Mouse (Mus musculus) embryonic facial prominence, embryonic 11.5 days (tissue): ENCODE measurements around the gene Slc16a2. TPM values are rescaled to one million over a fixed set of nuclear protein-coding genes. Genes with fewer than 3 reads are reported as not detected.

Experiments used
- ATAC-seq: fragments of 200-750 bp; cut with Nextera tagmentation; replicated peaks from 2 replicates; pipeline ENCODE4 v1.8.0; 2017; ENCODE audit warnings: low read depth; ENCODE audit not compliant: insufficient number of reproducible peaks, low FRiP score, low TSS enrichment
- DNase-seq: peaks from one replicate; pipeline ENCODE4 v3.0.0-alpha.2; 2015; ENCODE audit warnings: low spot score
- H3K27ac ChIP-seq: fragments of 300-500 bp; sonication (generic); replicated peaks from 2 replicates; pipeline ENCODE4 v1.5.1; 2014; ENCODE audit warnings: mild to moderate bottlenecking, low read depth, low read length, control low read depth
- H3K27me3 ChIP-seq: fragments of 300-500 bp; sonication (generic); 2 replicates; pipeline ENCODE4 v1.6.1; 2014; ENCODE audit warnings: mild to moderate bottlenecking, low read length, moderate library complexity, mixed read lengths; ENCODE audit not compliant: control insufficient read depth, insufficient read depth
- H3K36me3 ChIP-seq: fragments of 300-500 bp; sonication (generic); replicated peaks from 2 replicates; pipeline ENCODE4 v1.6.1; 2014; ENCODE audit warnings: low read depth, mild to moderate bottlenecking, low read length, moderate library complexity, mixed read lengths; ENCODE audit not compliant: control insufficient read depth, insufficient read depth
- H3K4me1 ChIP-seq: fragments of 300-500 bp; sonication (generic); 2 replicates; pipeline ENCODE4 v1.6.1; 2014; ENCODE audit warnings: low read length, mixed read lengths; ENCODE audit not compliant: control insufficient read depth, insufficient read depth
- H3K4me2 ChIP-seq: fragments of 300-500 bp; sonication (generic); 2 replicates; pipeline ENCODE4 v1.6.1; 2014; ENCODE audit warnings: low read depth, mild to moderate bottlenecking, control low read depth, low read length, moderate library complexity
- H3K4me3 ChIP-seq: fragments of 300-500 bp; sonication (generic); 2 replicates; pipeline ENCODE4 v1.5.1; 2014; ENCODE audit warnings: low read depth, low read length, control low read depth
- H3K9ac ChIP-seq: fragments of 300-500 bp; sonication (generic); replicated peaks from 2 replicates; pipeline ENCODE4 v1.6.1; 2014; ENCODE audit warnings: mild to moderate bottlenecking, control low read depth, low read length
- H3K9me3 ChIP-seq: fragments of 300-500 bp; sonication (generic); replicated peaks from 2 replicates; pipeline ENCODE4 v1.6.1; 2016; ENCODE audit warnings: mild to moderate bottlenecking, low read length, inconsistent platforms, mixed read lengths; ENCODE audit not compliant: control insufficient read depth
- WGBS: fragments of 180-500 bp; shearing (Covaris S2); extraction: QIAGEN DNeasy Blood & Tissue Kit; methylation state at CpG from one replicate; pipeline ENCODE4 v1.1.7; 2014; 5-methylcytosine and 5-hydroxymethylcytosine counted together
- polyA plus RNA-seq: library from polyadenylated mRNA; unstranded; fragments of >200 nt; fragmentation: Nextera tagmentation; extraction: Ambion mirVana; gene quantifications from 2 replicates; pipeline ENCODE4 v1.2.1, GENCODE M21; 2014

Slc16a2 gene
- polyA plus RNA-seq, 1 experiment from 2014 or later, result 11.9 TPM

DNA sequence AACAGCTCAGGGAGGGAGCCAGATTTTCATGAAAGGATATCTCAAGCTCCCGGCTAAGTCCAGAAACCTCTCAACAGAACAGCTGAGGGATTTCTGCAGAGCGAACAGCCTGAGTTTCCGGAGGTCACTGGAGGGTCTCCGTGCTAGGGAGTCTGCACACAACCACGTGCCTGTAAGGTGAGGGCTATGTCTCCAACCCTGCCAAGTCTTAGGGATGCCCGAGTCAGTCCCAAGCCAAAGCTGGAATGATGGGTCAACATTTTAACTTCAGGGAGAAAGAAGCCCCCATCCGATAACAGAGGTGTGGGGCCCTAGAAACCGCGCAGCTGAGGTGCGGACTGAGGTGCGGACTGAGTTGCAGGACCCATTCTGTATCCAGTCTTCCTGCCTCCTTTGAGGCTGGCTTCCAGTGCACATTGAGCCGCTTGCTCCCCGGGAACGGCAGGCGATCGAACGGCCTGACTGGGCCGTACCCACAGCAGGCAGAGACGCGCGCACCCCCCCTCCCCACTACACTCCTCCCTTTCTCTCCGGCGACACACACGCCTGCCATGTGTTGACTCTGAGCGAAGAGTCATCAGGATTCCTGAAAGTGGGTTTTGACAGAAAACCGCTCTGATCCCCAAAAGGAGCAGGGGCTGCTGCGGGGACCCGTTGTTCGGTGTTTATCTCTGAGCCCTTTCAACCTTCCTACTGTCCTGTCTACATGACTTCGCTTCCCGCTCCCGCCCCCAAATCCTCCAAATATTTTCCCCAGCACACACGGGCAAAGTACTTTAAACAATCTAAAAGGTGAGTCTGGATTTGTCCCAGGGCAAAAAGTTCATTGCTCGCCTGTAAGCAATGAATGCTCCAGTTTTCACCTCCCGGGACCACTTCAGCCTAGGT lies 1.2 kb downstream of the Slc16a2 start:
- peaks cover 5% of the 10 kb centered on the region for H3K27me3 ChIP-seq
- no peak overlapping the region for H3K27ac ChIP-seq

GRCm38 (mm10) chrX:103819253-103819652 lies 2.5 kb downstream of the Slc16a2 start:
- Histone ChIP-seq H3K4me2 (no peak overlapping the region; the same call in 1 of the 2 replicates), H3K36me3 (no peaks in the 10 kb centered on the region), H3K27me3 (peaks cover 5% of the 10 kb centered on the region), H3K4me3 (no peak overlapping the region), H3K9me3 (no peaks in the 10 kb centered on the region), H3K27ac (no peak overlapping the region), H3K4me1 (no peaks in the 10 kb centered on the region), H3K9ac (no peak overlapping the region)
- 57% methylated on average over 6 of the region's 6 CpGs for WGBS
- ATAC-seq (no peak), DNase-seq (no peak)

More for the DNA sequence above, 1.2 kb downstream of the Slc16a2 start:
- DNase-seq (peak; percentile 4), ATAC-seq (no peak)
- peak overlapping the region; percentile 76 for H3K4me2 ChIP-seq
- peak overlapping the region; percentile 14 for H3K9ac ChIP-seq
- no peaks in the 10 kb centered on the region for H3K9me3 ChIP-seq
- H3K36me3 ChIP-seq, result no peaks in the 10 kb centered on the region
- 18% methylated on average over 35 of the region's 35 CpGs for WGBS
- H3K4me3 ChIP-seq, result peak overlapping the region; percentile 47
- no peaks in the 10 kb centered on the region for H3K4me1 ChIP-seq

DNA sequence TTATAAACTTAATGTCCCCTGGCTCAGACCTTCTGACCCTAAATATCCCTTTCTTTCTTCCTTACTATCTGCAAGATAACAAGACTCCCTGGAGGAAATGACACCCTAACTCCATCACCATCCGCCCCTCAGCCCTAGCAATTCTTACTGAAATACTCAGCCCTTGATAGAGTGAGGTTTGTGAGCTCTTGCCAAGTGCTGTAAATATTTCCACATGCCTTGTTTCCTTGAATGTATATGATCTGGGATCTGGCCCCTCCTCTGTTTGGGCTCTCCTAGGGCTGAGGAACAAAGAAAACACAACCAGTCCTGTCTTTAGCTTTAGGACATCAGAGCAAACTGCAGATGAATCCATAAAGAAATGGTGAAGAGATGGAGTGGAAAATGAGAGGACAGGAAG lies 9.1 kb downstream of the Slc16a2 start:
- Histone ChIP-seq H3K4me3 (no peak overlapping the region), H3K27ac (no peak overlapping the region), H3K27me3 (no peaks in the 10 kb centered on the region; the same call in none of the 2 replicates), H3K4me1 (no peaks in the 10 kb centered on the region), H3K4me2 (no peak overlapping the region), H3K36me3 (no peaks in the 10 kb centered on the region), H3K9me3 (no peaks in the 10 kb centered on the region), H3K9ac (no peak overlapping the region)
- ATAC-seq (no peak), DNase-seq (no peak)
- WGBS, result 65% methylated on average over 1 of the region's 1 CpGs

- Histone ChIP-seq H3K27me3 (no peaks in the 10 kb centered on the region; the same call in none of the 2 replicates), H3K4me1 (no peaks in the 10 kb centered on the region)
- 71% methylated on average over 1 of the region's 1 CpGs for WGBS
Observed at GRCm38 (mm10) chrX:103810483-103810882, 11.3 kb downstream of the Slc16a2 start.

DNA sequence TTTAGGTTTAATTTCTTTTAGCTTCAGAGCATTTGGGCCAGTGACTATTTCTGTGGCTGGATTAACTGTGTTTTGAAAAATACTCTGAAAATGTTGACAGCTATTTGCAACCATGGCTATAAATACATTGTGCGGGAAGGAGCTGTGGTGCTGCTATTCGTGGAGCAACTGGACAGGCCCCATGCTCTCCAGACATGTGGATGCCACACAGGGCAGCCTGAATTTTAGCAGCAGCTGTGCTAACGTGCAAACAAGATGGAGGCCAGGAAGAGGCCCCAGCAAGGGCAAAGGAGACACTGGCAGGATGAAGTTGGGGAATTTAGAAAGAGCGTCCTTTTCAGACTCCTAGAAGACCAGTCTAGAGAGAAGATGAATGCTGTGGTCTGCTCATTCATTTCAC lies 15.4 kb downstream of the Slc16a2 start:
- Histone ChIP-seq H3K4me3 (no peak overlapping the region), H3K27ac (no peak overlapping the region), H3K4me1 (no peaks in the 10 kb centered on the region), H3K9me3 (no peaks in the 10 kb centered on the region), H3K36me3 (no peaks in the 10 kb centered on the region), H3K4me2 (no peak overlapping the region), H3K27me3 (no peaks in the 10 kb centered on the region; the same call in none of the 2 replicates), H3K9ac (no peak overlapping the region)
- ATAC-seq (no peak), DNase-seq (no peak)
- WGBS, result 71% methylated on average over 4 of the region's 4 CpGs

More at GRCm38 (mm10) chrX:103810483-103810882, 11.3 kb downstream of the Slc16a2 start:
- no peak overlapping the region for H3K4me2 ChIP-seq
- ATAC-seq (no peak), DNase-seq (no peak)
- H3K4me3 ChIP-seq, result no peak overlapping the region
- H3K9me3 ChIP-seq, result no peaks in the 10 kb centered on the region
- H3K9ac ChIP-seq, result no peak overlapping the region
- H3K36me3 ChIP-seq, result no peaks in the 10 kb centered on the region
- no peak overlapping the region for H3K27ac ChIP-seq

- 95% methylated on average over 1 of the region's 1 CpGs for WGBS
- Histone ChIP-seq H3K36me3 (no peaks in the 10 kb centered on the region), H3K4me2 (no peak overlapping the region), H3K4me3 (no peak overlapping the region), H3K9ac (no peak overlapping the region), H3K9me3 (no peaks in the 10 kb centered on the region), H3K4me1 (no peaks in the 10 kb centered on the region), H3K27me3 (peaks cover 8% of the 10 kb centered on the region), H3K27ac (no peak overlapping the region)
- ATAC-seq, result no peak
- no peak for DNase-seq
Observed at GRCm38 (mm10) chrX:103796961-103797360, 24.8 kb downstream of the Slc16a2 start.

GRCm38 (mm10) chrX:103795506-103795905 lies 26.3 kb downstream of the Slc16a2 start:
- WGBS, result 67% methylated on average over 5 of the region's 5 CpGs
- Histone ChIP-seq H3K4me3 (no peak overlapping the region), H3K27me3 (peaks cover 8% of the 10 kb centered on the region)

DNA sequence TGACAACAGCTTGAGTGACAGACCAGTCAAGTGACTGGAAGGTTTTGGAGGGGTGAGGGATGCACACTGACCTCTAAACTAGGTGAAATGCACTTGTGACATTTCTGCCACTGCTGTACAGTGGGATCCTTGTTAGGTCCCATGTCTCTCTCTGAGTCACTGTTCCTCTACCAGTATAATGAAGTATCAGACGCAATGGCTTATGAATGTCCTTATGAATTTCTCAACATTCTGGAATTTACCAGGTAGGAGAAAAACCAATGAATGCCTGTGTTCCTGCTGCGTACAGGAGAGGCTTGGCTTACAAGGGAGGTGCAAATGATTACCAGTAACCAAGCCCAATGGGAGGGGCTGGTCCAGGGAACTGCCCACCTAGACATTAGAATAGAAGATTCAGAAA lies 30.5 kb downstream of the Slc16a2 start:
- Histone ChIP-seq H3K9me3 (no peaks in the 10 kb centered on the region), H3K9ac (no peak overlapping the region), H3K4me1 (no peaks in the 10 kb centered on the region), H3K27ac (no peak overlapping the region), H3K4me2 (no peak overlapping the region), H3K27me3 (peaks cover 8% of the 10 kb centered on the region; the same call in 1 of the 2 replicates), H3K4me3 (no peak overlapping the region), H3K36me3 (no peaks in the 10 kb centered on the region)
- ATAC-seq (no peak), DNase-seq (no peak)
- WGBS, result 93% methylated on average over 2 of the region's 2 CpGs

More at GRCm38 (mm10) chrX:103795506-103795905, 26.3 kb downstream of the Slc16a2 start:
- DNase-seq (no peak), ATAC-seq (no peak)
- no peaks in the 10 kb centered on the region for H3K9me3 ChIP-seq
- no peak overlapping the region for H3K27ac ChIP-seq
- H3K9ac ChIP-seq, result no peak overlapping the region
- no peaks in the 10 kb centered on the region for H3K4me1 ChIP-seq
- H3K4me2 ChIP-seq, result no peak overlapping the region
- no peaks in the 10 kb centered on the region for H3K36me3 ChIP-seq
